Mouse (Mus musculus): Measurements from ENCODE around the gene Nudcd3.

Nudcd3 gene

GRCm38 (mm10) chr11:6177781-6178420 is 22.3 kb downstream of the Nudcd3 start:
- no peak for DNase-seq

- DNase-seq = no peak
Observed at GRCm38 (mm10) chr11:6175506-6175905, 24.7 kb downstream of the Nudcd3 start.

GRCm38 (mm10) chr11:6174719-6175118 is 25.5 kb downstream of the Nudcd3 start:
- DNase-seq = no peak

GRCm38 (mm10) chr11:6169041-6169663 is 31.1 kb downstream of the Nudcd3 start:
- DNase-seq = no peak

GRCm38 (mm10) chr11:6166351-6166750 is 33.9 kb downstream of the Nudcd3 start:
- DNase-seq = no peak

- DNase-seq = no peak
Observed at GRCm38 (mm10) chr11:6165391-6166081, 34.7 kb downstream of the Nudcd3 start.

GRCm38 (mm10) chr11:6164781-6165180 is 35.4 kb downstream of the Nudcd3 start:
- no peak for DNase-seq

- no peak for DNase-seq
Observed at GRCm38 (mm10) chr11:6163706-6164105, 36.5 kb downstream of the Nudcd3 start.

- no peak for DNase-seq
Observed at GRCm38 (mm10) chr11:6163062-6163461, 37.2 kb downstream of the Nudcd3 start.

- DNase-seq = no peak
Observed at GRCm38 (mm10) chr11:6161549-6161948, 38.7 kb downstream of the Nudcd3 start.

GRCm38 (mm10) chr11:6160663-6161271 is 39.4 kb downstream of the Nudcd3 start:
- no peak for DNase-seq

- no peak for DNase-seq
Observed at GRCm38 (mm10) chr11:6159704-6160275, 40.4 kb downstream of the Nudcd3 start.

- no peak for DNase-seq
Observed at GRCm38 (mm10) chr11:6158515-6158914, 41.7 kb downstream of the Nudcd3 start.

GRCm38 (mm10) chr11:6157119-6157518 is 43.1 kb downstream of the Nudcd3 start:
- no peak for DNase-seq

GRCm38 (mm10) chr11:6156651-6157050 is 43.6 kb downstream of the Nudcd3 start:
- no peak for DNase-seq

GRCm38 (mm10) chr11:6154211-6154701 is 46.0 kb downstream of the Nudcd3 start:
- DNase-seq = peak; percentile 47

GRCm38 (mm10) chr11:6152864-6153263 is 47.4 kb downstream of the Nudcd3 start:
- DNase-seq = no peak

GRCm38 (mm10) chr11:6138233-6138950 is 61.8 kb downstream of the Nudcd3 start:
- no peak for DNase-seq

GRCm38 (mm10) chr11:6132886-6133285 is 67.3 kb downstream of the Nudcd3 start:
- DNase-seq = no peak

- no peak for DNase-seq
Observed at GRCm38 (mm10) chr11:6130578-6130977, 69.6 kb downstream of the Nudcd3 start.

GRCm38 (mm10) chr11:6123605-6124120 is 76.6 kb downstream of the Nudcd3 start:
- no peak for DNase-seq

GRCm38 (mm10) chr11:6122631-6123030 is 77.6 kb downstream of the Nudcd3 start:
- no peak for DNase-seq

Measured in layer of hippocampus, adult 9-11 months (tissue).